Mouse (Mus musculus) bone marrow, adult 2 months (tissue): ENCODE results near the gene Zfp740. TPM values are rescaled to one million over a fixed set of nuclear protein-coding genes. Genes with fewer than 3 reads are reported as not detected.

Experiments used
- H3K27ac ChIP-seq: fragments of 200-500 bp; 2 replicates; pipeline ENCODE4 v1.5.1; 2012; ENCODE audit warnings: low read depth, mild to moderate bottlenecking, control low read depth, inconsistent platforms, low read length; ENCODE audit not compliant: control insufficient read depth, poor library complexity, insufficient read depth
- H3K4me1 ChIP-seq: fragments of 200-500 bp; 2 replicates; pipeline ENCODE4 v1.6.1; 2011; ENCODE audit warnings: low read length; ENCODE audit not compliant: control insufficient read depth, insufficient read depth
- H3K4me3 ChIP-seq: fragments of 200-500 bp; replicated peaks from 2 replicates; pipeline ENCODE3; 2011; ENCODE audit warnings: mild to moderate bottlenecking, low read depth, low read length, control low read depth; ENCODE audit not compliant: control insufficient read depth
- CTCF ChIP-seq: fragments of 200-500 bp; IDR thresholded peaks from 2 replicates; pipeline ENCODE4 v1.5.1; 2011; ENCODE audit warnings: low read length, control low read depth; ENCODE audit not compliant: control insufficient read depth, insufficient read depth
- POLR2A ChIP-seq: fragments of 200-500 bp; IDR thresholded peaks from 2 replicates; pipeline ENCODE4 v1.6.1; 2011; ENCODE audit warnings: low read depth, mild to moderate bottlenecking, control low read depth, low read length, borderline replicate concordance; ENCODE audit not compliant: control insufficient read depth
- WGBS: fragments of 180-500 bp; shearing (Covaris S2); methylation state at CpG from one replicate; pipeline ENCODE4 v1.1.7; 2018; 5-methylcytosine and 5-hydroxymethylcytosine counted together
- polyA plus RNA-seq: library from polyadenylated mRNA; stranded (reverse); fragments of >200 nt; gene quantifications from 2 replicates; pipeline ENCODE4 v1.2.4, GENCODE M21; 2011; ENCODE audit warnings: low replicate concordance; ENCODE audit not compliant: missing spikeins, insufficient read depth, insufficient read length

Zfp740 gene
- polyA plus RNA-seq, 1 experiment = 34.5 TPM

DNA sequence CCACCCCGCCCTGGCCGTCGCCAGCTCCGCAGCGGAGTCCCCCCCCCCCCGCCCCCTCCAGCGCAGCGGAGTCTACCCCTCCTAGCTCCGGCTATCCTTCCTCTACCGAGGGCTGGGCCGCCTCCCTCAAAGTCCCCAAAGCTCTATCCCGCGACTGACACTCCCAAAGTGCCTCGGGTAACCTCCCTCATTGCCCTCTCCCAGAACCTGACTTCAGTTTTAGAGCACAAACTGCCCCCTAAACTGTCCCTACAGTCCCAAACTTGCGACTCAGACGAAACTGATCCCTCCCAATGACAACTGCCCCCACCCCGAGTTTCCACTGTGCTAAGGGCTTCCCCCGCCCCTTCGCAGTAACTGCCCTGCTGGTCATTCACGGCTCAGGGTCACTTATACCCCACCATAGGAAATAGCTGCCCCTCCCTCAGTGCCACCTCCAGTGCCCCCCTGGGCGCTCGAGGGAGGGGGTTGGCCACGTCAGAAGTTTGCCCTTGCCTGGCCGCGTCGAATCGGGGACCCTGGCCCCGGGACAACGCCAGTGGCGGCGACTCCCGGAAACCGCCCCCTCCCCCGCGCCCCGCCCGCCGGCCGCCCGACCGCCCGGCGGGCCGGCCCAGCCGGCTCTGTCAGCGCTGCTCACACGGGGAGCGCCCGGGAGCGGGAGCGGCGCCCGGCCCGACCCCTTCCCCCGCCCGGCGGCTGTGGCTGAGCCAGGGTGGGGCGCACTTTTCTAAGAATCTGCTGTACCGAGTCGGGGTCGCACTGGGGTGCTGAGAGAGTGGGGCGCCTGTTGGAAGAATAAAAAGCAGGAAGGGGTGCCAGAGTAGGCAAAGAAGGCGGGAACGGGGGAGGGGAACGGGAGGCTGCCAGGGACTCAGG is 44.4 kb downstream of the Zfp740 start:
- peak overlapping the region; percentile 67 for H3K4me3 ChIP-seq
- peaks cover 1% of the 10 kb centered on the region; the same call in 1 of the 2 replicates for H3K4me1 ChIP-seq
- peak overlapping the region; percentile 91 for H3K27ac ChIP-seq
- WGBS = under 1% methylated on average over 58 of the region's 65 CpGs
- TF ChIP-seq CTCF = no peak
- 0 out of 2 replicates have a peak, but pooled peaks have one; percentile 7 for TF ChIP-seq POLR2A

DNA sequence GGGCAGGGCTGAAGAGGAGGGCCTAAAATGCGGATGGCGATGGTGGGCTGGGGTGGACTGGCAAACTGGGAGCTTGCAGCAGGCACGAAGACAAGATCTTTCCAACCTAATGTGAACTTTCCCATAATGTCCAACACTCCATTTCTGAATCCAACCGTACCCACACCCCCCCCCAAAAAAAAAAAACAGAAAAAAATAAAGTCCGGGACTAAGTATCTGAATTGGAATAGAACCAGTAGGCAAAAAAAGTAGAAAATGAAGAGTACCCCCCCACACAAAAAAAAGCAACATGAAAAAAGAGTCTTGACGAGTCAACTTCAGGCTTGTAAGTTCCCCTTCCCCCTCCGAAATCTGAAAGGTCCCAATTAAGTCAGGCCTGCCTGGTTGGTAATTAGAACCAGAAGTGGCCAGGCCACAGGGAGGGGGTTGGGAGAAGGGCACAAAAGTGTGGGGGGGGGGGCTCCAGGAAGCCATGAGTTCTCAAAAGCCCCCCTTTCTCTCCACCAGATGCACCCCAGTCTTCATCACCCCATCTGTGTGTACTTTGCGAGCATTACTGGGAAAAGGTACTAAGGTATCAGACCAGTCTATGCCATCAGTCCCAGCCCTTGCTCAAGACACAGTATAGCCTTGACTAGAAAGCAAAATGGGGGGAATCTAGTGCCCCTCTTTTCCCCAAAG is 45.2 kb downstream of the Zfp740 start:
- 12% methylated on average over 8 of the region's 8 CpGs for WGBS
- Histone ChIP-seq H3K4me3 (peak overlapping the region; percentile 35), H3K4me1 (peaks cover 1% of the 10 kb centered on the region; the same call in 1 of the 2 replicates), H3K27ac (peak overlapping the region; percentile 91; the same call in 1 of the 2 replicates)
- TF ChIP-seq CTCF = no peak
- TF ChIP-seq POLR2A = no peak

DNA sequence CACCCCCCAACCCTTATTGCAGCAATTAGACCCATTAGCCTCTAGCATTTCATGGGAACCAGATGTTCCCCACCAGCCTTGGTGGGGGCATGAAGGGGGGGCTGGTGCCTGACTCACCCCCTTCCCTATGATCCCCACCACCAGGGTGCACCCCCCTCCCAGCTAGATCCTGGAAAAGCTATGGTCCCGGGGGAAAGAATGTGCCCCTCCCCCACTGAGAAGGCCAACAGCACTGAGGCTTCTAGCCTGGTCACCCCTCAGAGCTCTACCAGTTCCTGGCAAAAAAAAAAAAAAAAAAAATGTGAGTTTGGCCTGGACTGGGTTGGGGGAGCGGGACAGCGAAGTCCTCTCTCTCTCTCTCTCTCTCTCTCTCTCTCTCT is 45.8 kb downstream of the Zfp740 start:
- TF ChIP-seq POLR2A (no peak), CTCF (no peak)
- no peak overlapping the region for H3K4me3 ChIP-seq
- H3K4me1 ChIP-seq = peaks cover 1% of the 10 kb centered on the region; the same call in 1 of the 2 replicates
- 35% methylated on average over 3 of the region's 3 CpGs for WGBS
- H3K27ac ChIP-seq = no peak overlapping the region

DNA sequence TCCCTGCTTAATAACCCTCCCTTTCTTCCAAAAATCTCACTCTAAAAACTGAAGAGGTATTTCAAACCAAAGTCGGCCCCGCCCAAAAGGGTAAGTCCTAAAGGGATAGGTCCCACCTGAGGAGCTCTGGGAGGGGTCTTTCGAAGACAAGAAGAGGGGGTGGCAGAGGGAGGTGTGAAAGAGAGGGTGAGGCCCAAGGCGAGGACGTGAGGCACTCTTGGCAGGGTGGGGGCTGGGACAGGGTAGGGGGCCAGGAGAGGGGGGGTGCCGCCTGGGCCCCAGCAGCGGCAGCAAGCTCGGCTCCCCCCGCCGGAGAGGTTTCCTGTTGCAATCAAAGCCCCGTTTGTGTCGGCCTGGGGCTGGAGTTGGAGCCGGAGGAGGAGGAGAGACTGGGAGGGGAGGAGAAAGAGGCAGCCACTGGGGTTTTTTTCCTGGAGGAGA is 46.2 kb downstream of the Zfp740 start:
- 12% methylated on average over 13 of the region's 13 CpGs for WGBS
- Histone ChIP-seq H3K4me3 (no peak overlapping the region), H3K4me1 (no peaks in the 10 kb centered on the region; the same call in 1 of the 2 replicates), H3K27ac (no peak overlapping the region)
- no peak for TF ChIP-seq CTCF
- no peak for TF ChIP-seq POLR2A

DNA sequence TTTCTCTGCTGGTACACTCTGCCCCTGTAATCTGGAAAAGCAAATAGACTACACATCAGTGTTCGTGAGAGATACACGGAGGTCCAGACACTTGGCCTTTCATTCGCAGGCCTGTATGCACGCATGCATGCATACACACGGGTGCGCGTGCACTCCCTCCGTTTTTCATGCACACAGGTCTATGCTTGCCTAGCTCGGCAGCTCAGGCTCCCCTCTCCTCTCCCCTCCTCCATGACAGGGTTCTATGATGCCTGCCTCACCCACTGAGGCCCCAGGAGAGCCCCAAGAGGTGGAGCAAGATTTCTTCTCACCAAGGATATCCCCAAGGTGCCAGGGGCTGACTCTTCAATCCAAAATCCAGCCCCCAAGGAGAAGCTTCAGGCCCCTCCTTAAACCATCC is 46.9 kb downstream of the Zfp740 start:
- H3K4me1 ChIP-seq = no peaks in the 10 kb centered on the region; the same call in 1 of the 2 replicates
- no peak for TF ChIP-seq POLR2A
- no peak for TF ChIP-seq CTCF
- no peak overlapping the region for H3K27ac ChIP-seq
- H3K4me3 ChIP-seq = no peak overlapping the region
- WGBS = 80% methylated on average over 9 of the region's 9 CpGs

DNA sequence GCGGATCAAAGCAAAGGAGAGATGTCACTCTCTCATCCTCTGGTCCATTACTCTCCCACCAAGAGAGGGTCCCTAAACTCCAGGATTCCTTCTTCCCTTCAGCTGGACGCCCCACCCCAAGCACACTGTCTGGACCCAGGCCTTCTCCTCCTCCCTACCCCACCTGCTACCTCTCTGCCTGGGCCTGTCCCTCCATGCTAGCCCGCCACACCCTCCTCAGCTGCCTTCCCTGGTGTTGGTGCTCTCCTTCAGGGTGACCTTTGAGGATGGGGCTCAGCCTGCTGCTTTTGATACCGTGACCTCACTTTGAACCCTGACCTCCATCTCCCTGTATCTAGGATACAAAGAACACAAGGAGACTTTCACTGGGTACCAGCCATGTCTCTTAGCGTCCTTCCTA is 47.5 kb downstream of the Zfp740 start:
- Histone ChIP-seq H3K4me1 (no peaks in the 10 kb centered on the region), H3K27ac (no peak overlapping the region), H3K4me3 (no peak overlapping the region)
- TF ChIP-seq CTCF (no peak), POLR2A (no peak)
- WGBS = 80% methylated on average over 5 of the region's 5 CpGs

DNA sequence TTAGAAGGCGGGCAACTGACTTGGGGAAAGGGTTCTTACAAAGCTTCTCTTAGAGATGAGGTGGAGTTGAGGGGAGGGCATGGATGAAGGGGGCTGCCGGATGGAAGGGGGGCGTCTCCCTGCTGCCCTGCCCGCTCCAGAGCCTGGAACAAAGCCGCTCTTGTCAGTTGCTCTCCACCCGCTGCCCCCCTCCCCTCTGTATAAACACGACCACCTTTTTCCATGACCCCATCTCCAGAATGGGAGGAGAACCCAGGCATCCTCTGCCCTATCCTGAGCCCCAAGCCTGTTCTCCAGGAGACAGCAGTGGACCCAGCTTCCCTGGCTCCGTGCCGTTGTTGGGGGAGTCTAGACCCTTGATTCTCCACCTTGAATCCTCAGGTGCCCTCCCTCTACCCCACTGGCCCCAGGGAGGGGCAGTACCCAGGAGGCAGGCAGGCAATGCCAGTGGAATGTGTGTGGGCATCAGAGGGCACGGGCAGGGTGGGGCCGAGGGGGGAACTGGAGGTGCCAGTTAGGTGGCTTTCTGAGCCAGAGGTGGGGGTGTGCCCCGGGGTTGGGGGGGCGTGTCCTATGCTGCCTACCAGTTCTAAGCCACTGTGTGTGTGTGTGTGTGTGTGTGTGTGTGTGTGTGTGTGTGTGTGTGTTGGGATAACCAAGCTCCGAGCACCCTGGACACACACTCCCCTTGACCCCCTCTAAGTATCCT is 52.7 kb downstream of the Zfp740 start:
- no peak overlapping the region for H3K27ac ChIP-seq
- WGBS = 69% methylated on average over 14 of the region's 14 CpGs
- no peak overlapping the region for H3K4me3 ChIP-seq
- H3K4me1 ChIP-seq = no peaks in the 10 kb centered on the region
- TF ChIP-seq POLR2A = no peak
- no peak for TF ChIP-seq CTCF

DNA sequence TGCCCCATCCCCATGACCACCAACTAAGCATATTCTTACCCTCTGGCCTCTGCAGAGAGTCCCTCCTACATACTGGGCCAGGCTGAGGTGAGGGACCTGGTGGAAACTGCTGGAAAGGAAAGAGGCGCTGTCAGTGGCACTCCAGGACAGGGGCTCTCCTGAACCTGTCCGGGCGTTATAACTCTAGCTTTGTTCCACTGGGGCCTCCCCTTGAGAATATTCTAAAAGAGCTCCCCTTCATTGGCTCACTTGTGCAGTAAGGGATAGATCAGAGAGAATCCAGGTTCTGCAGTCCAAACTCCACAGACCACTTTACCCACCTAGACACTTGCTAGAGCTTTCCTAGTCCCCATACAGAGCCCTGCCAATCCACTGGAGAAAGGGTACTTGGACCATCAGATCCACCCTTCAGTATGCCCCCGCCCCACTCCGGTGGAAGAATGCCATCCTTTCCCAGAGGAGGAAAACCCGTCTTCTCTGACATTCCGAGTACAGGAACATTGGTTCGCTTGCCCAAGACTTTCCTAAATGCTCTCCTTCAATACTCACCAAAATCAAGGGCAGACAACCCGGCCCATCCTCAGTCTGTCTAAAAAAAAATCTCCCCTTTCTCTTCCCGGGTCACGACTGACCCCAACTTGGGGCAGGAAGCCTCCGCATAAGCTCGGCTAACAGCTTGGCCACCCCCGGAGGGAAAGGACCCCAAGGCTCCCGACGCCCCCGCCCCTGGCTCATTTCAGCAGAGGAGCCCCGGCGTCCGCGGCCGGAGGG is 53.6 kb downstream of the Zfp740 start:
- 28% methylated on average over 22 of the region's 22 CpGs for WGBS
- H3K27ac ChIP-seq = no peak overlapping the region
- H3K4me1 ChIP-seq = no peaks in the 10 kb centered on the region
- TF ChIP-seq POLR2A (no peak), CTCF (no peak)
- H3K4me3 ChIP-seq = no peak overlapping the region
